Mouse (Mus musculus) kidney, adult 2 months (tissue): ENCODE results near the gene Nlrp10. TPM values are rescaled to one million over a fixed set of nuclear protein-coding genes. Genes with fewer than 3 reads are reported as not detected.

Source experiments
- DNase-seq: peaks from one replicate; pipeline ENCODE4 v3.0.0; 2021
- H3K27ac ChIP-seq: fragments of 200-500 bp; 2 replicates; pipeline ENCODE4 v1.5.1; 2012; ENCODE audit warnings: low read depth, low read length, control low read depth, inconsistent platforms; ENCODE audit not compliant: insufficient read depth
- H3K27me3 ChIP-seq: fragments of 200-500 bp; replicated peaks from 2 replicates; pipeline ENCODE4 v1.6.1; 2012; ENCODE audit warnings: mild to moderate bottlenecking, moderate library complexity, low read length, inconsistent platforms; ENCODE audit not compliant: control insufficient read depth, insufficient read depth
- H3K36me3 ChIP-seq: fragments of 200-500 bp; 2 replicates; pipeline ENCODE4 v1.6.1; 2012; ENCODE audit warnings: mild to moderate bottlenecking, moderate library complexity, low read length, inconsistent platforms; ENCODE audit not compliant: control insufficient read depth, insufficient read depth
- H3K4me1 ChIP-seq: fragments of 200-500 bp; 2 replicates; pipeline ENCODE4 v1.6.1; 2011; ENCODE audit warnings: low read length; ENCODE audit not compliant: control insufficient read depth, insufficient read depth
- H3K4me3 ChIP-seq: fragments of 200-500 bp; 2 replicates; pipeline ENCODE4 v1.5.1; 2011; ENCODE audit warnings: mild to moderate bottlenecking, low read depth, low read length, control low read depth; ENCODE audit not compliant: insufficient read depth
- CTCF ChIP-seq: fragments of 200-500 bp; conservative IDR thresholded peaks from 2 replicates; pipeline ENCODE4 v1.5.1; 2011; ENCODE audit warnings: low read depth, mild to moderate bottlenecking, control low read depth, low read length, moderate library complexity, mixed read lengths; ENCODE audit not compliant: insufficient read depth, insufficient read length
- POLR2A ChIP-seq: fragments of 200-500 bp; IDR thresholded peaks from one replicate; pipeline ENCODE4 v1.6.1; 2011; ENCODE audit warnings: low read depth, low read length, control low read depth
- WGBS: fragments of 180-500 bp; shearing (Covaris S2); methylation state at CpG from one replicate; pipeline ENCODE4 v1.1.7; 2018; 5-methylcytosine and 5-hydroxymethylcytosine counted together
- polyA plus RNA-seq: library from polyadenylated mRNA; depleted of rRNA; stranded (reverse); fragments of >200 nt; gene quantifications from 2 replicates; pipeline ENCODE4 v1.2.3, GENCODE M21; 2012

Nlrp10 gene
- polyA plus RNA-seq, 1 experiment = 0.03 TPM

DNA sequence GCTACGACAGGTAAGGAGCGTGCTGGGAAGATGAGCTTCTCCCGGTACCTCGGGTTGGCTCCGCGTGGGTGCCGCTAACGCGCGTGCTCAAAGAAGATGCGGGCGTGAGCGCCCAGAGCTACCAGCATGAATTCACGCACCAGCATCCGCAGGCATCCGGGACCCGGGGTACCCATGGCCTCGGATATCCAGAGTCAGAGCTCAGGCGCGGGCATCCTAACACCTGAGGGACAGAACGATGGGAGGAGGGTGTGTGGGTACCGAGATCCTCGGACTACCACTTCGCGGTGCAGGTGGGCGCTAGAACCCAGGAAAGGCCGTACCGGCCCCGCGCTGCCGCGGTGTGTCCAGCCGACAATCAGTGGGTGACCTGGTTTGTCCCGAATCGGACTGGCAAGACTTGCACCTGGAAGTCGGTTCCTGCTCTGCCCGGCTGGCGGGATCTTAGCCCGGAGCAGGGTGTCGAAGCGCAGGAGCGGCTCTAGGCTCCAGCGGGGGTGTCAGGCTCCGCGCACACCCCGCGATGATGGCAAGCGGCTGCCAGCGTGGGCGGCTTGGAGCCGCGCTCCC lies 20.9 kb upstream of the Nlrp10 start:
- TF ChIP-seq POLR2A = no peak
- TF ChIP-seq CTCF = no peak
- WGBS = 1% methylated on average over 52 of the region's 52 CpGs
- peak overlapping the region; percentile 14; the same call in 1 of the 2 replicates for H3K4me3 ChIP-seq
- no peak overlapping the region for H3K27ac ChIP-seq
- no peaks in the 10 kb centered on the region for H3K36me3 ChIP-seq
- no peaks in the 10 kb centered on the region for H3K4me1 ChIP-seq
- no peaks in the 10 kb centered on the region for H3K27me3 ChIP-seq
- no peak for DNase-seq

DNA sequence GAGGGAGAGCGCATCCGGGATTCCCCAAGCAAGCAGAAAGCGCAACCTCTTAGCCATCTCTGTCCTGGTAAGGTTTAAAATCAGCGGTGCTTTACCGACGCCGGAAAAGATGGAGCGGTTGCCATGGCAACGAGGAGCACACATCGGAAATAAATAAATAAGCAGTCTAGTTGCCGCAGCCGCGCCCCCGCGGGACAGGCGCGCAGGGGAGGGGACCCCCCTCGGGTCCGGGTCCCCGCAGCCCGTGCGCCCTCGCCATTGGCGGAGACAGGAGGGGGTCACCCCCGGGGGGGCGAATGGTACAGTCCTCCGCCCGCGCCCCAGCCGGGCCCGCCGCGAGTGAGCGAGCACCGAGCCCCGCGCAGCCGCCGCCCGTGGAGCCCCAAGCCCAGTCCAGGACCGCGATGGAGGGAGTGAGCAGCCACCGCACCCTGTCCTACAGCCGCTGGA lies 20.4 kb upstream of the Nlrp10 start, which contains the start of gene Tub:
Tub (plus strand) TSS at position 27 of the 450 bp plus-strand sequence.
- H3K4me1 ChIP-seq = no peaks in the 10 kb centered on the region
- 1% methylated on average over 44 of the region's 44 CpGs for WGBS
- peak within 1 kb of the TSS; percentile 14; the same call in 1 of the 2 replicates for H3K4me3 ChIP-seq
- H3K27ac ChIP-seq = no peak within 1 kb of the TSS
- no peaks in the 10 kb centered on the region for H3K27me3 ChIP-seq
- TF ChIP-seq CTCF = no peak
- TF ChIP-seq POLR2A = no peak
- peak; percentile 24 for DNase-seq
- H3K36me3 ChIP-seq = no peaks in the 10 kb centered on the region

DNA sequence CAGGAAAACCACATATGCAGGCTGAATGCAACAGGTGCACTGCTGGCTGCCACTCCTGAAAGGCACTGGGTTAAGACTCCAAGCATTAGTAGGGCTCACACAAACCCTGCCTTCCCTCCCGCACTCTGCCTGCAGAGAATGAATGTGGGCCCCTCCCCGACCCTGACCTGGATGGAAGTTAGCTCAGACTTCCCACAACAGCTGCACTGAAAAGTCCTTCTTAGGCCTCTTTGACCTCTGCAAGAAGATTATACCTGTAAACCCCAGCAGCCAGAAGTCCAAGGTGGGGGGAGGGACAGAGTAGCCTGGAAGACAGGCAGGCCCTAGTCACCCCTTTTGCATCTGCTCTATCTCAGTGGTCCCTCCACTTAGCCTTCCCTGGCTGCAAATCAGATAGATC lies 19.3 kb upstream of the Nlrp10 start:
- WGBS = 71% methylated on average over 2 of the region's 2 CpGs
- Histone ChIP-seq H3K4me3 (no peak overlapping the region), H3K27ac (no peak overlapping the region), H3K27me3 (no peaks in the 10 kb centered on the region), H3K36me3 (no peaks in the 10 kb centered on the region), H3K4me1 (no peaks in the 10 kb centered on the region)
- TF ChIP-seq POLR2A = no peak
- TF ChIP-seq CTCF = no peak
- DNase-seq = no peak

DNA sequence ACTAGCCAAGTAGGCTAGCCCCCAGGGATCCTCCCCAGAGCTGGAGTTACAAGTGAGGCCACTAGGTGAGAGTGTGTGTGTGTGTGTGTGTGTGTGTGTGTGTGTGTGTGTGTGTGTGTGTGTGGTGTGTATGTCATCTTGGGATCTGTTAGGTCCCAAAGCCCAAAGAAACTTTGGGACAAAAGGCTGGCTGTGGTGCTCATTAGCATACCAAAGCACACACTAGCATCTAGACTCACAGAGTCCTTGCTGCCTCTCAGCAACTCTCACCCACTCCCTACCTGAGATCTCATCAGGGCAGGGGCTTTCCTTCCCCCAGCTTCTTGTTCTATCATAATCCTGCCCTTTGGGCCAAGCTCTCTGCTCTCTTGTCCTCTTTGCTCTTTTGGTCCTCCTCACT lies 18.6 kb upstream of the Nlrp10 start:
- Histone ChIP-seq H3K27me3 (no peaks in the 10 kb centered on the region), H3K4me1 (no peaks in the 10 kb centered on the region), H3K27ac (no peak overlapping the region), H3K4me3 (no peak overlapping the region), H3K36me3 (no peaks in the 10 kb centered on the region)
- TF ChIP-seq POLR2A (no peak), CTCF (no peak)
- DNase-seq = no peak

DNA sequence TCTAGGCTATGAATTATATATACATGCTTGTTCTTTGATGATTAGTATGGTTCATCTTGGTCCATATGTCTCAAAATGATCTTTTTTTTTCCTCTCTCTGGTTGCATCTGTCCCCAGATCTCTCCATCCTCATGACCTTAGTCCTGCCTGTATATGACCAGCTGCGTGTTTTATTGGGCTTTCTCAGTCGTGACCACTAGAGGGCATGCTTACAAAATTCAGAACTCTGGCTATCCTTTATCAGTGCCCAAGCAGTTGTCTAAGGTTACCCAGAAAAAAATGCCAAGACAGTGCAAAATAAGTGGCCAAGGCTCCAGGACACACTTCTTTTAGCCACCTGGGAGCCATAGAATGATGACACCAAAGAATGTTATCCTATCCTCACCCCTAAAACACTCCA lies 14.0 kb upstream of the Nlrp10 start:
- Histone ChIP-seq H3K4me3 (no peak overlapping the region), H3K36me3 (peaks cover 4% of the 10 kb centered on the region), H3K27ac (no peak overlapping the region), H3K4me1 (no peaks in the 10 kb centered on the region), H3K27me3 (no peaks in the 10 kb centered on the region)
- peak; percentile 58 for DNase-seq
- WGBS = 3% methylated on average over 2 of the region's 2 CpGs
- TF ChIP-seq CTCF = peak; percentile 45
- TF ChIP-seq POLR2A = no peak

DNA sequence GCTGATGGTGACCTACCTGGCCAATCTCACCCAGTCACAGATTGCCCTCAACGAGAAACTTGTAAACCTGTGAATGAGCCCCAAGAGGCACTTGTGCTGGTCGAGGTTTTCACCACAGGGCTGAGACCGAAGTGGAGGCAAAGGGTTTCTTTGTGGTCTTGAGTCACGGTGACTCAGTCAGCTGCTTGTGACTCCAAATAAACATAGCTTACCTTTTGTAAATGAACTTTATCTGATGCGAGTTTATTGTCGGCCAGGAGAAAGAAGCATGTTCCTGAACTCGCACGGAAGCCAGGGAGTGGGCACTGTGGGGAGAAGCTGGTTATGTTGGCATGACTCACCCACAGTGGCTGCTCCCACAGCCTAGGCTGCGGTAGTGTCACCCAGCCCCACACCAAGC lies 11.5 kb upstream of the Nlrp10 start:
- H3K4me1 ChIP-seq = no peaks in the 10 kb centered on the region
- no peak for TF ChIP-seq POLR2A
- TF ChIP-seq CTCF = no peak
- peaks cover 6% of the 10 kb centered on the region for H3K36me3 ChIP-seq
- no peaks in the 10 kb centered on the region for H3K27me3 ChIP-seq
- no peak overlapping the region for H3K27ac ChIP-seq
- WGBS = 92% methylated on average over 9 of the region's 9 CpGs
- DNase-seq = no peak
- H3K4me3 ChIP-seq = no peak overlapping the region

DNA sequence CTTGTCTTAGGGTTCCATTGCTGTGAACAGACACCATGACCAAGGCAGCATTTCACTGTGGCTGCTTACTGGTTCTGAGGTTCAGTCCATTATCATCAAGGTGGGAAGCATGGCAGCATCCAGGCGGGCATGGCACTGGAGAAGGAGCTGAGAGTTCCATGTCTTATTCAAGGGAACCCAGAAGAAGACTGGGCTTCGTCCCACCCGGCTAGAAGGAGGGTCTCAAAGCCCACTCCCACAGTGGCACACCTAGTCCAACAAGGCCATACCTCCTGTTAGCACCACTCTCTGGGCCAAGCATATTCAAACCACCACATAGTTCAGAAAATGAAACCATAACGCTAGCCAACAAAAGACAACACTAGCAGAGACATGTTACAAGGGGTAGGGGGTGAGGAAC lies 6.6 kb upstream of the Nlrp10 start:
- TF ChIP-seq POLR2A (no peak), CTCF (no peak)
- no peak for DNase-seq

DNA sequence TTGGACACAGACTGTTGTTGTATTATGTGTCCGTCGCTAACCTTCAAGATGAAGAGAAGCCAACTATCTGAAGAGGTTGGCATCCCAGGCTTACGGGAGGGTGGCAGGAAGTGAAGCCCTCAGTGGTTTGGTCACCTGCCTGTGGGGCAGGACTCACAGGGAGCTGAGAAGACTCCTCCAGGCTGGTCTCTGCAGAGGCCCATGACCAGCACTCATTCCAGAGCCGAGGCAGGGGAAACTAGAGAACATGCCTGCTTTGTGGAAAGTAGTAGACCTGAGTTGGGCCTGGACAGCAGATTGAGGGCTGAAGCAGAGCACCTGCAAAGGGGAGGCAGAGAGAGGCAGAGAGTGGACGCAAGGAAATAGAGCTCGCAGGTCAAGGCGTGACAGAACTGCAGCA lies 5.4 kb upstream of the Nlrp10 start:
- no peak for DNase-seq
- peaks cover 9% of the 10 kb centered on the region for H3K4me1 ChIP-seq
- H3K4me3 ChIP-seq = peak overlapping the region; percentile 89; the same call in 1 of the 2 replicates
- TF ChIP-seq CTCF (no peak), POLR2A (no peak)
- 65% methylated on average over 7 of the region's 7 CpGs for WGBS
- H3K27me3 ChIP-seq = no peaks in the 10 kb centered on the region
- peaks cover 3% of the 10 kb centered on the region for H3K36me3 ChIP-seq
- H3K27ac ChIP-seq = no peak overlapping the region

More for the DNA sequence above, 6.6 kb upstream of the Nlrp10 start:
- no peak overlapping the region for H3K27ac ChIP-seq
- peaks cover 9% of the 10 kb centered on the region for H3K4me1 ChIP-seq
- peaks cover 5% of the 10 kb centered on the region for H3K36me3 ChIP-seq
- no peaks in the 10 kb centered on the region for H3K27me3 ChIP-seq
- WGBS = 95% methylated on average over 4 of the region's 4 CpGs
- no peak overlapping the region for H3K4me3 ChIP-seq
